Mouse (Mus musculus) spleen, postnatal 36 days (tissue): ENCODE results near the gene Rassf6.

ENCODE experiments used
- DNase-seq, 2 experiments: peaks; one replicate each; pipeline ENCODE4 v3.0.0; 2022; ENCODE audit warnings: low spot score in 2 of 2, mixed read lengths in 1 of 2

Gene Rassf6

DNA sequence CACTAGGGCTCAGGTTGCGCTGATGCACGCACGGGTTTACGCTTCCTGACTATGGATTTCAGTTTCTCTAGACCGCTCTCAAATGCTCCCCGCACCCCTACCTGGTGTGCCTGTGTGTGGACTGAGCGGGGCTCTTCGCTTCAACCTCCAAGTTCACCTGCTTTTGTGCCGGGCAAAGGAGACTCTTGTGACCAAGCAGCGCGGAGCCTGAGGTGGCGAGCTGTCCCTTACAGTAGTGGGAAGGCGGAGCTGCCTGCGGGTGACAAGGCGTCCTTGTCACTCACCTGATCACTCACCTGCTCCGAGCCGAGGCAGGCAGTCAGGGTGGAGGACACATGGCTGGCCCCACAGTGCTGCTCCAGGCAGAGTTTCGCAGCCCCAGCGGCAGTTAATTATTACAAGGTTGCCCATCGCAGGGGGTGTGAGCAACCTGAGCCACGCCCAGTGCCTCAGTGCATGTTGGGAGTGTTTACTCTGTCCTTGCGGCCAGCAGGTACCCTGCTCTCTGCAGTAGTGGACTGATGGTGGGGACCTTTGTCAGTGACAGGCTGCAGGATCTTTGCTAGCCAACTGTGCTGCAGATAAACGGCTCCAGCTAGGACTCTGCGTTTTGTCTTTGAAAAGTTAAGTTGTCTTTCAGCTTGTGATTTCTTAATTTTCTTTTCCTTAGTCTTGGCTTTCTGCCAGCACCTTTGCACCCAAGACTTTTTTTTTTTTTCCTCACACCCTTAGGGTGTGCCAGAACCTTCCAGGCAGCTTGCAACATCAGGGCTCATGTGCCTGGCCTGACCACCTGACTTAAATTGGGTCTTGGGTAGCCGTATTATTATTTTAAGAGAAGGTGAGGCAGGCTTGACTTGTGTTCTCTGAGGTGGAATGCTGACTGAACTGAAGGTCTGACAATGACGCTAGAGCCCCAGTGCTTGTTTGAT lies at the start of gene Rassf6:
Gene Rassf6, minus strand, starts transcription at position 372 of the 932 bp plus-strand sequence.
- DNase-seq = peak in 1 of 2 experiments; percentile 21

GRCm38 (mm10) chr5:90689426-90690128 lies 49.1 kb upstream of the Rassf6 start:
- DNase-seq = no peak

DNA sequence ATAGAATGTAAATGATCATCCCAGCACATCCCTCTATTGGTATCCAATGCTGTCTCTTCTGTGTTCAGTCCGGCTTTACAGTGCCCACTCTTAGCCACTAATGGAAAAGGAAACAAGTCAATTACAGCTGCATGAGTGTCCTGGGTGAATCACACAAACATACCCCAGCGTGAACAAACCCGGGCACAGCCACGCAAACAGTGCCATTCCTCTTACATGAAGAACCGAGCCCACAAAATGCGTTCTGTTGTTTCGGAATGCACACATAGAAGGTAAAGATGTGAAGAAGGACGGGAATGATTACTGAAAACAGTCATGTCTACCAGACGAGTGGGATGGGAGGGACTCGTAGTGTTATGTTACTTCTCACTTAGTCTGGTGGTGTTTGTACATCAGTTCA lies 47.5 kb upstream of the Rassf6 start:
- no peak for DNase-seq

- no peak for DNase-seq
These were observed 44.5 kb upstream of the Rassf6 start for GRCm38 (mm10) chr5:90684994-90685393.

- no peak for DNase-seq
These were observed 41.4 kb upstream of the Rassf6 start for GRCm38 (mm10) chr5:90681842-90682241.

DNA sequence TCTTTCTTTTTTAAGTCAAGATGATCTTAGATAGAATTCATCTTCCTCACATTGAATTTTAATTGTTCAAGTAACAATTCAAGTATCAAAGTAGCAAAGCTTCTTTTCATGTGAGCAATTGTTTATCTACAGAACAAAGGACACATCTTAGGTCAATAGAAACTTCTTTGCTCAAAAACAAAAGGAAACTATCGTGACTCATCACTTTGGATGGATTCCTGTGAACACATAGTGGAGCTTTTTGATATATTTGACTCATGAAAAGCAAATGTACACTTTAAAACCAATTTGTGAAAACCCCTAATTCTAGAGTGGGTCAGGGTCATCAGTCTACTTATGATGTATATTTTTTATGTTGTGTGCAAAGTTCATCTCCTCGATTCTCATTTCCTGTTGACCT lies 37.1 kb upstream of the Rassf6 start:
- no peak for DNase-seq

DNA sequence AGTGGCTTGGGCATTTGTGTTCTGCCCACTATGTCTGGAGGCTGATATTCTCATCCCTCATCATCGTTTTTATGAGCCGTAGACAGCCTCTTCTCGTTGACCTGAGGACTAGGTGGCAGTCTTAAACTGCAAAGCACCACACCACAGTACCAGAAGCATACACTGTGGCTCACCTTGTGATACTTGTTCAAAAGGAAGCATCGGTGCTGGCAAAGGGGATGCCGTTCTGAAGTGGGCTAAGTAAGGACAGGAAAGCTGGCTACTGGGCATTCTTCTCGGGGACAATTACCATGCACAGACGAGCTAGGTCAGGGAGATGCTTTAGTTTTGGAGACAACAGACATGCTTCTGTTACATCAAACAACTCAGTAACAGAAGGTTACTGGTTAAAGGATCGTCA lies 21.4 kb upstream of the Rassf6 start:
- no peak for DNase-seq

DNA sequence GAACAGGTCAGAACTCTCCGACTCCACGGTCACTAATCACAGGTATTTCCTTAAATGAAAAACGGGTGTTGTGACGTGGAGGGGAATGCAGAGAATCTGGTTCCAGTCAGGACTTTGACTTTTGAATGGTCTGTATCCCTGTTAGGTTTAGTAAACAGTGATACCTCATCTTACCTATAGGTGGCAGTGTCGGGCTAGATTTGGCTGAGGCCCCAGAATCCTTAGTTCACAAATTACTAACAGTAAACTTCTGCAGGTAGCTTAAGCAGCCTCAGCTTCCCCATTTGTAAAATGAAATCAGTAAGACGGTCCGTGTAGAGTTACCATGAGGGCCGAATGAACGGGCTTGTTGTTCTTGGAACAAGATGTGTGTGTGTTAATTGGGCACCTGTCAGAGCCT lies 21.0 kb upstream of the Rassf6 start:
- peak; percentile 15 to 24 for DNase-seq

- no peak for DNase-seq
These were observed 20.0 kb upstream of the Rassf6 start for GRCm38 (mm10) chr5:90660411-90660810.

DNA sequence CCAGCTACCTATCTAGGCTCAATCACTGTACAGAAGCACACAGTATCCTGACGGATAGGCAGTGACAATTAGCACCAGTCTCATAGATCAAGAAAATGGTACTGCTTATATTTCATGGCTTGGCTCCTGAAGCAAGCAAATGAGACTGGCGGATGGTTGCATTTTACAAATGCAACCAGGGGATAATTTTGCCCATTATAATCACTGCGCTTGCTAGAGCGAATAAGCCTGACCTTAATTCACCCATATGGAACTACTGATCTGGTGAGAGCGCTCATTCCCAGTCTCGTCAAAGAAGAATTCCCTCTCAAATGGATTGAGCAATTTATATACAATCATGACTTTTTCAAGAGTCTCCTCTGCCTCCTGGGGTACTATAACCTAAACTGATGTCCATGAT lies 16.2 kb upstream of the Rassf6 start:
- DNase-seq = no peak

DNA sequence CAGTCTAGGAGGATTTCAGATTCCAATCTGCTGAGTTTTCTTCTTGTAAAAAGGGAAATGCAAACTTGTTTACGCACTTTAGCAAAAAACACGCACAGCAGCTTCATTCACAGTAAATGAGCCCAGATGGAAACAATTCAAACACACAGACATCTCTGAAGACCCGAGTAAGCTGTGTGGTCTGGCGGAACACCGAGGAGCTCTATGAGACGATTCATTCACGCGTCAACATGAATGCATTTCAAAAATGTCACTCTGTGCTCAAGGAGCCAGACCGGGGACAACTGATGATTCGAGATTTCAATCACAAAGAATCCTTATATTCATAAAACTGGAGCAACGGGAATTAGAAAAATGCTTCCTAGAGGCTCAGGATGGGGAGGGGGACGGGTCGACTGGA lies 15.4 kb upstream of the Rassf6 start:
- DNase-seq = no peak

- DNase-seq = no peak
These were observed 14.3 kb upstream of the Rassf6 start for GRCm38 (mm10) chr5:90654798-90655197.

- peak; percentile 33 to 38 for DNase-seq
These were observed 12.3 kb upstream of the Rassf6 start for GRCm38 (mm10) chr5:90652724-90653123.

- DNase-seq = no peak
These were observed 10.2 kb upstream of the Rassf6 start for GRCm38 (mm10) chr5:90650466-90651150.

DNA sequence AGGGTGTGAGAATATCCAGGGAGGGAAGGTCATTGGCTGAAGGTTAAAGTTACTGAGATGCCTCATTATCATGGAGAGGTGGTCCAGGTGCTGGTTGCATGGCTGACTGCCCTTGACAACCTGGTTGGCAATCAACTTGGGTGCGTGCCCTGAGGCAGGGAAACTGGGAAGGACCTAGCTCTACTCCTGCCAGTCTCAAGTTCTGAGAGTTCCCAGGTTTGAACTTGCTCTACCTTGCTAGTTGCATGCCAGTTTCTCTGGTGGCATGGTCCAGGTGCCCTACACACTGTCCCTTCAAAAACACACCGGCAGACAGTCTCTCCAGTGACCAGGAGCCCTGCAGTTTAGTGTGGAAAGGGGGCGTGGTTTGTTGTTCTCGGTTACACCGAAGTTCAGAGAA lies 7.0 kb upstream of the Rassf6 start:
- no peak for DNase-seq

- no peak for DNase-seq
These were observed 5.9 kb upstream of the Rassf6 start for GRCm38 (mm10) chr5:90646398-90646797.

GRCm38 (mm10) chr5:90645579-90645978 lies 5.1 kb upstream of the Rassf6 start:
- DNase-seq = no peak

DNA sequence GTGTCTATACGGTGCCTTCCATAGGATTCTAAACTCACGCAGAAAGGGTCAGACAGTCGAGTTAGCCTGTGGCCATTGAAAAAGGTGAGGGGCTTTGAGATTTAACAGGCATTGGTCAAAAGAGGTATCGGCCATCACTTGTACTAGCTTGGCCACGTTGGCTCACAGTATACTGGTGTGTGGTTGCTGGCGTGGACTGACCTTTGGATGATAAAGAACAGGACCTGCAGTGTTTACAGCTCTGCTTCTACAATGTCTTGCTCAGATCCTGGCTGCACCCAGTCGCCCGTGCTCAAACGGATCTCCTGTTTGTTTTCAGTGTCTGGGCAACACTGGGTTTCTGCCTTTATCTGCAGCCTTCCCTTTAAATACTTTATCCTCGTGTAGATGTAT lies 757 bp upstream of the Rassf6 start:
- no peak for DNase-seq

DNA sequence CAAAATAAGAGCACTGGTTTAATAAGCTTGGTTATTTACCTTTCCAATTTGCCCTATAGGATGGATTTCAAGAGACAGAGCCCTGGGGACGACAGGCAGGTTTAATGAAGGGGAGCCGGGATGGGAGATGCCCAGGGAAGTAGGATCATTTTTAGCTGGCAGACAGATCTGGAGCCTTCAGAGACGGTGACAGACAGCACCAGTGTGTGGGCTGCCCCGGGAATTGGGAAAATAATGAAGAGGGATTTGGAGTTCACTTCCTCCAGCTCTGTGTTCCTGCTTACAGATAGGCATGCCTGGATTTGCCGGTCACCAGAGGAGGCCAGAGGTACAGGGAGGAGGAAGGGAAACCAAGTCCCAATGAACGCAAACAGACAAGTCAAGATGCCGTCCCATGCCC lies 5.6 kb downstream of the Rassf6 start:
- no peak for DNase-seq

GRCm38 (mm10) chr5:90628530-90628929 lies 11.9 kb downstream of the Rassf6 start:
- DNase-seq = no peak

DNA sequence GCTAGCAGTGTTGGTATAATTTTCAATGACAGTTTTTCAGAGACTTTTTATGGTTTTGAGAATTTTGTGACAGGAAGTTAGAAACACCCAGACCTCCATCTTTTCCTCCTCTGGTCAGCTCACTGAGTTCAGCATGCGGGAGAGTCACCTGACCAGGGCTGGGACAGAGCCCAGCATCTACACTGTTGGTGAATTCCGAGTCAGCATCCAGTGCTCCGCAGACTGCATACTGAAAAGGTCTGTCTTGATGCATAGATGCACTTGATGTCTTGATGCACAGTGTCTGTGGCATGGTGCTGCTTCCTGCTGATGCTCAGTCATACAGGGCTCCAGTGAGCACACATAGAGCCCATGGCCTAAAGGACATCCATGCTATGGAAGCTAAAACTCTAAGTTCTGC lies 12.4 kb downstream of the Rassf6 start:
- no peak for DNase-seq

DNA sequence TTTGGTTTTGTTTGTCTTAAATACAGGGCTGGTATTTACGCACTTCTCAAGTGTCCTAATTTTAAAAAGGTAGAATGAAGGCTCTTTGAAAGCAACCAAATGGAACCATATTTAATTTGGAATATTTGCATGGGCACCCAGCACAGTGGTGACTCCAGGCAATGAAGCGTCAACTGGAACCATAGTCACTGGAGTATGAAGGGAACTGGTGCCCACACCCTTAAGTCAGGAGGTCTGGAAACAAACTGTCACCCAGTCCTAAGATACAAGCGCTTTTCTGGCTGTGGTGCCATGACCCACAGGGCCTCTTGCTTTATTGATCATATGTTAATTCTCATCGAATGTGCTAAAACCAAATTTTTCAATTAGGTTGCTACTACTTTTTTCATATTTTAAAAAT lies 13.0 kb downstream of the Rassf6 start:
- DNase-seq = no peak
